Comparison of ENCODE assay signal across 14 mouse cellular contexts in genomic region chr2:75422798-75423685, GRCm38 (mm10).
A peak's percentile ranks its signal among the peaks of the same experiment; 100 is the strongest.
DNase-seq lines count a peak whose midpoint lies in the region; ATAC-seq lines count a peak whose summit lies in the region.
"Had no signal": no experiment of that assay in that cellular context is flagged by ENCODE, and none has a peak within 500 bp of the region (broad histone marks: within the 10 kb centered on the region; RNA-seq: fewer than 3 reads in every experiment).

No protein-coding gene starts in this region.

- peak; percentile 76 for ATAC-seq in forebrain, embryonic 14.5 days
- ATAC-seq in limb, embryonic 13.5 days (ENCODE audit: low FRiP score, low read depth): peak; percentile 78
- ATAC-seq in neural tube, embryonic 13.5 days (ENCODE audit: low read depth): peak; percentile 41; the same call in 1 of the 2 replicates
- ATAC-seq: intestine, embryonic 16.5 days had no signal

- no peaks in the 10 kb centered on the region for H3K36me3 ChIP-seq in forebrain, embryonic 14.5 days (ENCODE audit: control insufficient read depth, insufficient read depth, low read length)
- no peaks in the 10 kb centered on the region for H3K36me3 ChIP-seq in limb, embryonic 13.5 days
- no peaks in the 10 kb centered on the region for H3K36me3 ChIP-seq in neural tube, embryonic 13.5 days
- H3K36me3 ChIP-seq: heart, embryonic 13.5 days had no signal

- peak; percentile 20 for DNase-seq in embryo, embryonic 10 days (ENCODE audit: low spot score)
- DNase-seq in embryo, embryonic 9.5 days (ENCODE audit: extremely low spot score): no peak
- peak; percentile 76 for DNase-seq in forebrain, embryonic 14.5 days (ENCODE audit: low spot score)
- no peak for DNase-seq in lung, postnatal 36 days
- DNase-seq in gastrocnemius, postnatal 4 days (ENCODE audit: low spot score in 2 of 2): no peak
- no peak for DNase-seq in ovary, postnatal 14 days (ENCODE audit: low spot score)
- DNase-seq: left cerebral cortex, postnatal 4 days; right cerebral cortex, adult 18-20 months; thymus, postnatal 4 days had no signal

- 20% methylated on average over 20 of the region's 20 CpGs for WGBS in forebrain, embryonic 14.5 days
- 12% methylated on average over 20 of the region's 20 CpGs for WGBS in limb, embryonic 13.5 days
- 39% methylated on average over 20 of the region's 20 CpGs for WGBS in neural tube, embryonic 13.5 days

- peaks cover 25% of the 10 kb centered on the region for H3K4me1 ChIP-seq in forebrain, embryonic 14.5 days (ENCODE audit: control insufficient read depth, insufficient read depth, low read length)
- peaks cover 26% of the 10 kb centered on the region for H3K4me1 ChIP-seq in limb, embryonic 13.5 days
- H3K4me1 ChIP-seq in neural tube, embryonic 13.5 days (replicated peaks): peaks cover 38% of the 10 kb centered on the region

- no peak overlapping the region; the same call in 1 of the 2 replicates for H3K9ac ChIP-seq in forebrain, embryonic 14.5 days (ENCODE audit: low read length)
- H3K9ac ChIP-seq in limb, embryonic 13.5 days: no peak overlapping the region
- 0 out of 2 replicates have a peak overlapping the region, but pooled peaks have one; percentile 31 for H3K9ac ChIP-seq in neural tube, embryonic 13.5 days
- H3K9ac ChIP-seq: heart, embryonic 13.5 days had no signal

- H3K4me3 ChIP-seq in forebrain, embryonic 14.5 days (ENCODE audit: low read depth, low read length): peak overlapping the region; percentile 1; the same call in 1 of the 2 replicates
- H3K4me3 ChIP-seq in limb, embryonic 13.5 days: 0 out of 2 replicates have a peak overlapping the region, but pooled peaks have one; percentile 8
- no peak overlapping the region for H3K4me3 ChIP-seq in neural tube, embryonic 13.5 days
- H3K4me3 ChIP-seq: heart, embryonic 13.5 days; layer of hippocampus, adult 2 months had no signal

- H3K9me3 ChIP-seq in forebrain, embryonic 14.5 days (replicated peaks; ENCODE audit: control insufficient read depth, low read length): no peaks in the 10 kb centered on the region
- H3K9me3 ChIP-seq in limb, embryonic 13.5 days: no peaks in the 10 kb centered on the region
- H3K9me3 ChIP-seq in neural tube, embryonic 13.5 days: no peaks in the 10 kb centered on the region
- H3K9me3 ChIP-seq: heart, embryonic 13.5 days had no signal

- H3K27ac ChIP-seq in forebrain, embryonic 14.5 days (ENCODE audit: low read depth, low read length): peak overlapping the region; percentile 33; the same call in 1 of the 2 replicates
- H3K27ac ChIP-seq in limb, embryonic 13.5 days: peak overlapping the region; percentile 28; the same call in 1 of the 2 replicates
- H3K27ac ChIP-seq in neural tube, embryonic 13.5 days (replicated peaks): peak overlapping the region; percentile 86
- H3K27ac ChIP-seq: heart, embryonic 13.5 days; layer of hippocampus, adult 2 months had no signal

- no peaks in the 10 kb centered on the region for H3K27me3 ChIP-seq in forebrain, embryonic 14.5 days (replicated peaks; ENCODE audit: control insufficient read depth, insufficient read depth, low read length)
- peaks cover 36% of the 10 kb centered on the region for H3K27me3 ChIP-seq in limb, embryonic 13.5 days
- no peaks in the 10 kb centered on the region for H3K27me3 ChIP-seq in neural tube, embryonic 13.5 days
- H3K27me3 ChIP-seq: heart, embryonic 13.5 days had no signal

- peak overlapping the region; percentile 33 for H3K4me2 ChIP-seq in forebrain, embryonic 14.5 days (ENCODE audit: low read length)
- peak overlapping the region; percentile 46 for H3K4me2 ChIP-seq in limb, embryonic 13.5 days (replicated peaks)
- peak overlapping the region; percentile 41; the same call in 1 of the 2 replicates for H3K4me2 ChIP-seq in neural tube, embryonic 13.5 days

Comparison
In these comparisons a context has a peak if more than half of its experiments do, and no peak if none do; other contexts are left out.
1. DNase-seq: peak in embryo, embryonic 10 days (single experiment) and forebrain, embryonic 14.5 days (single experiment); none in embryo, embryonic 9.5 days (single experiment), lung, postnatal 36 days (single experiment), gastrocnemius, postnatal 4 days (0 of 2) and ovary, postnatal 14 days (single experiment).
2. H3K27ac ChIP-seq: peak in every context shown above with its lines; median percentile 86 in neural tube, embryonic 13.5 days; 33 in forebrain, embryonic 14.5 days; 28 in limb, embryonic 13.5 days.
3. Peak in every context shown above with its lines, with median percentiles within 50 percentile points of each other: ATAC-seq and H3K4me2 ChIP-seq.